Mouse (Mus musculus) liver, embryonic 14.5 days (tissue): ENCODE data around the gene Capza1. TPM values are rescaled to one million over a fixed set of nuclear protein-coding genes. Genes with fewer than 3 reads are reported as not detected.

ENCODE experiments used
- ATAC-seq: fragments of 200-750 bp; cut with Nextera tagmentation; 2 replicates; pipeline ENCODE4 v1.8.0; 2017; ENCODE audit warnings: moderate number of reproducible peaks, mild to moderate bottlenecking, moderate library complexity; ENCODE audit not compliant: insufficient read depth
- DNase-seq, 3 experiments: peaks; one replicate each; pipeline ENCODE4 v3.0.0-alpha.2; 2012 to 2013; ENCODE audit warnings: low read depth in 3 of 3, low spot score in 3 of 3
- H3K27ac ChIP-seq: fragments of 300-500 bp; sonication (generic); 2 replicates; pipeline ENCODE4 v1.5.1; 2014; ENCODE audit warnings: moderate library complexity, mild to moderate bottlenecking, control low read depth, inconsistent platforms
- H3K27me3 ChIP-seq: fragments of 300-500 bp; sonication (generic); 2 replicates; pipeline ENCODE4 v1.6.1; 2014; ENCODE audit warnings: mild to moderate bottlenecking, low read length, moderate library complexity; ENCODE audit not compliant: control insufficient read depth, insufficient read depth
- H3K36me3 ChIP-seq: fragments of 300-500 bp; sonication (generic); replicated peaks from 2 replicates; pipeline ENCODE4 v1.6.1; 2014; ENCODE audit warnings: low read depth; ENCODE audit not compliant: control insufficient read depth, insufficient read depth
- H3K4me1 ChIP-seq, 2 experiments: fragments of 200-500 bp in 1 of 2; fragments of 300-500 bp in 1 of 2; sonication (generic) in 1 of 2; replicated peaks; 2 replicates each; pipeline ENCODE4 v1.6.1; 2012 to 2014; ENCODE audit warnings: antibody characterized with exemption in 1 of 2, inconsistent platforms in 1 of 2, low read length in 1 of 2; ENCODE audit not compliant: control insufficient read depth in 2 of 2, insufficient read depth in 2 of 2
- H3K4me2 ChIP-seq: fragments of 300-500 bp; sonication (generic); 2 replicates; pipeline ENCODE4 v1.6.1; 2014; ENCODE audit warnings: low read depth, mild to moderate bottlenecking, control low read depth, moderate library complexity
- H3K4me3 ChIP-seq, 2 experiments: fragments of 200-500 bp in 1 of 2; fragments of 300-500 bp in 1 of 2; sonication (generic) in 1 of 2; 2 replicates each; pipeline ENCODE4 v1.5.1; 2012 to 2014; ENCODE audit warnings: low read depth in 2 of 2, low read length in 2 of 2, mild to moderate bottlenecking in 2 of 2, control low read depth in 1 of 2, inconsistent platforms in 1 of 2, moderate library complexity in 1 of 2; ENCODE audit not compliant: insufficient read depth in 1 of 2
- H3K9ac ChIP-seq: fragments of 300-500 bp; sonication (generic); replicated peaks from 2 replicates; pipeline ENCODE4 v1.6.1; 2014; ENCODE audit warnings: mild to moderate bottlenecking, control low read depth, moderate library complexity
- H3K9me3 ChIP-seq: fragments of 300-500 bp; sonication (generic); 2 replicates; pipeline ENCODE4 v1.6.1; 2016; ENCODE audit warnings: low read length, mixed read lengths; ENCODE audit not compliant: control insufficient read depth
- CTCF ChIP-seq: IDR thresholded peaks from 2 replicates; pipeline ENCODE4 v1.5.1; 2016; ENCODE audit warnings: antibody characterized with exemption, low read depth, control low read depth
- EP300 ChIP-seq: IDR thresholded peaks from 2 replicates; pipeline ENCODE4 v1.6.1; 2016; ENCODE audit warnings: antibody characterized with exemption, low read depth
- WGBS: fragments of 180-500 bp; shearing (Covaris S2); extraction: QIAGEN DNeasy Blood & Tissue Kit; methylation state at CpG from one replicate; pipeline ENCODE4 v1.1.7; 2014; ENCODE audit not compliant: insufficient replicate concordance; 5-methylcytosine and 5-hydroxymethylcytosine counted together
- polyA plus RNA-seq, 2 experiments: library from polyadenylated mRNA; depleted of rRNA in 1 of 2; stranded (reverse) in 1 of 2; unstranded in 1 of 2; fragments of >200 nt; fragmentation: Nextera tagmentation in 1 of 2; extraction: Ambion mirVana in 1 of 2; gene quantifications; 2 replicates each; pipeline versions ENCODE4 v1.2.1 to v1.2.3; 2012 to 2014

Capza1 gene
- polyA plus RNA-seq, 2 experiments = 30.4 to 84.0 TPM

DNA sequence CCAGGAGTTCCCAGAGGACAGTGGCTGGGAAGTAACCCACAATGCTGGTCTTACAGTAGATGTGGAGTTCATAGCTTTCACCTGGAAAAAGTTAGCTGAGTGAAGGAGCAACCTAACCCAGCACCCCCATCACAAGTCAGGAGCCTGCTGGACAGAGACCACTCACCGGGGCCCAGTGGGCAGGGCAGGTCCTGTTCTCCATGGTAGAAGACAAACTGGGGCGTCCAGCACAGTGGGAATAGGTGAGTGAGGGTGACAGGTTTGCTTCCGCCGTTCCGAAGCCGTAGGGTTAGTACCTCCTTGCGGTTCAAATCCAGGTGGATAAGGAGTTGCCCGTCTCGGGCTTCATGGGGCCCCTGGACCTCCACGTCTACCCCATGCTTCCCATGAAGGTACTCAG, 60.0 kb downstream of the Capza1 start:
- H3K4me1 ChIP-seq = no peaks in the 10 kb centered on the region
- H3K4me2 ChIP-seq = no peak overlapping the region
- no peak for DNase-seq
- H3K9me3 ChIP-seq = no peaks in the 10 kb centered on the region
- no peak overlapping the region for H3K27ac ChIP-seq
- WGBS = 84% methylated on average over 10 of the region's 10 CpGs
- H3K4me3 ChIP-seq = no peak overlapping the region
- no peak for ATAC-seq
- no peak for TF ChIP-seq EP300
- TF ChIP-seq CTCF = no peak
- no peaks in the 10 kb centered on the region for H3K36me3 ChIP-seq
- no peak overlapping the region for H3K9ac ChIP-seq
- no peaks in the 10 kb centered on the region for H3K27me3 ChIP-seq

DNA sequence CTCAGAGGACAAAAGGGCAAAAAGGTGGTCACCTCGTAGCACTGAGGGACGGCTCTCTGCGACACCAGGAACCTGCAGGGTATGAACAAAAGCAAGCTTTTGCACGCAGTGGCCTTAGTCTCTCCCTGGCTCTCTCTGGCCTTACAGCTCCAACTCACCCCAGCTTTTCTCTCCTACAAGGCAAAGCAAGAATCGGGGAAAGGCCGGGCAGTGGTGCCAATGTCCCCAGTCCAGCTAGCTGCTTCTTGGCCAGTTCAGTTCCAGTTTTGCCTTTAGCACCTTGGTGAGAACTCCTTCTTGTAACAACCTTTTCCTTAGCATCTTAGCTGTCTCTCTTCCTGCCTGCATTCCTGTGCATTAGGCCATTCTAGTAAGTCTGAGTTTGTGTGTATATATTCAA, 62.8 kb downstream of the Capza1 start:
- DNase-seq (no peak), ATAC-seq (no peak)
- TF ChIP-seq EP300 = no peak
- TF ChIP-seq CTCF = no peak
- Histone ChIP-seq H3K27ac (no peak overlapping the region), H3K4me1 (no peaks in the 10 kb centered on the region), H3K36me3 (no peaks in the 10 kb centered on the region), H3K9ac (no peak overlapping the region), H3K9me3 (no peaks in the 10 kb centered on the region), H3K4me2 (no peak overlapping the region), H3K4me3 (no peak overlapping the region), H3K27me3 (no peaks in the 10 kb centered on the region)
- 74% methylated on average over 6 of the region's 6 CpGs for WGBS

DNA sequence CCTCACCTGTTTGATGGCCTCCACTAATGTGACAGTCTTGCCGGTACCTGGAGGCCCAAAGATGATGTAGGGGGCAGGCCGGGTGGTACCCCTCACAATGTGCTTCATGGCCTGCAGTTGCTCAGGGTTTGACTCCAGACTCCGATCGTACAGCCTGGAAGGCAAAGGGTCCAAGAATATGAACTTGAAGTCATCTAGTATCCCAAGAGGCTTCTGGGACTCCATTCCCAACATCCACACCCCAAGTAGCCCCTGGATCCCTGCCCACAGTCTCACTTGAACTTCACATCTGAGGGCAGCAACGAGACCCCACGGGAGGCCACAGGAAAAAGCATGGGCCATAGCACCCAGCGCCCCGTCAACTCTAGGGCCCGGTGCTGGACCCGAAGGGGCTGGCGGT, 63.6 kb downstream of the Capza1 start:
- 82% methylated on average over 11 of the region's 11 CpGs for WGBS
- no peaks in the 10 kb centered on the region for H3K27me3 ChIP-seq
- no peak overlapping the region for H3K27ac ChIP-seq
- ATAC-seq = no peak
- no peak for DNase-seq
- H3K4me3 ChIP-seq = no peak overlapping the region
- no peaks in the 10 kb centered on the region for H3K36me3 ChIP-seq
- no peaks in the 10 kb centered on the region for H3K9me3 ChIP-seq
- H3K9ac ChIP-seq = no peak overlapping the region
- H3K4me2 ChIP-seq = no peak overlapping the region
- H3K4me1 ChIP-seq = no peaks in the 10 kb centered on the region
- no peak for TF ChIP-seq CTCF
- TF ChIP-seq EP300 = no peak

DNA sequence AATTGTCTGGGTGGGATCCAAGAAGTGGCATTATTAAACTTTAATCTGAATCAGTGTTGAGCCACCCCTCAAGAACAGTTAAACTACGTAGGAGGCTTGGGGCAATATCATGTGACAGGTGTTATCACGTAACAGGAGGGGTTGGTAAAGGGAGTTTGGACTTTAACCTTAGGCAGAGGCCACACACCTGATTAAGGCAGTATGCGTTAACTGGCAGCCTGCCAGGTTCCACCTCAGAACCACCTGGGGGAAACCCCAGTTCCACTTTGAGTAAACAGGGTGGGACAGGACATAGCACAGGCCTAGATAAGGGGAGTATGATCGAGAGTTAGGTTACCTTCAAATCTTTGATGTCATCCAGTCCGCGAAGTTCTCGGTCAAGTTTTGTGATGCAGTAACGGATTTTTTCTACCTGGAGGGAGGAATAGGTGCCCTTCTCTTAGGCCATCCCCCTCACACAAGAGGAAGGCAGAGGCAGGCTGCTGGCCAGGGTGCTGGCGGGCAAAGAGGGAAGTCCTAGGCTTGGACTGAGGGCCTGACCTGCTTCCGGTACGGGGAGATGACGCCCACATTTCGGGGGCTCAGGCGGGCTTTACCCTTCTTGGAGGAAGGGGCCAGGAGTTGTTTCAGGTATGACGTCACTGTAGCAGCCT, 67.7 kb downstream of the Capza1 start:
- WGBS = 64% methylated on average over 15 of the region's 15 CpGs
- H3K4me2 ChIP-seq = no peak overlapping the region
- peak in 1 of 3 experiments; percentile 51 for DNase-seq
- H3K4me3 ChIP-seq = no peak overlapping the region
- H3K4me1 ChIP-seq = peaks cover 0 to 10% of the 10 kb centered on the region in 2 experiments; a peak in 2 of 4 replicates
- no peak for TF ChIP-seq EP300
- TF ChIP-seq CTCF = no peak
- H3K36me3 ChIP-seq = no peaks in the 10 kb centered on the region
- no peaks in the 10 kb centered on the region for H3K27me3 ChIP-seq
- peak; percentile 63; the same call in 1 of the 2 replicates for ATAC-seq
- no peak overlapping the region for H3K9ac ChIP-seq
- H3K9me3 ChIP-seq = no peaks in the 10 kb centered on the region
- no peak overlapping the region for H3K27ac ChIP-seq

DNA sequence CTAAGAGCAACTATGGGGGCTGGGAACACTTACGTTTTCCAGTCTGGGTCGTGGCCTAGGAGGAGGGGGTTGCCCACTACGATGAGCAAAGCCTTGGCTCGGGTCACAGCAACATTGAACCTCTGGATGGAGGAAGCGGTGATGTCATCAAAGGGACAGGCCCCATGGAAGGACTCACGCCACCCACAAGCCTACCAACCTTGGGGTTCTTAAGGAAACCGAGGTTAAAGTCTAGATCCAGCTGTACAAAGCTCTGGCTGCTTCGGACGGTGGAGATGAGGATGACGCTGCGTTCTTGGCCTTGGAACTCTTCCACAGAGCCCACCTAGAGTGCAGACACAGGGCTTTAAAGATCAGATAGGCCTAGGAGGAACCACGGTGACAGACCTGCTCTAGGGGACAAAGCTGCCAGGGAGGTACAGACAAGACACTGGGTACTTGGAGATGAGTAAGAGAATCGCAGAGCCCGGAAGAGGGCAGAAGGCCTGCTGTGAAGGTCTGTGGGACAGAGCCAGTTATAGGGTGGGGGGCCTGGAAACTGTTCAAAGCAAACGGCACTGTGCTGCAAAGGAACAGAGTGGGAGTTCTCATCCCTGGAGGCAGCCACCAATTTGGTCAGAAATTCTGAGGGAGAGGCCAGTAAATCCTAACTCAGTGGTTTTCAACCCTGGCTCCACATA, 68.5 kb downstream of the Capza1 start:
- Histone ChIP-seq H3K4me3 (no peak overlapping the region), H3K9me3 (no peaks in the 10 kb centered on the region), H3K27ac (no peak overlapping the region), H3K4me2 (no peak overlapping the region), H3K4me1 (peaks cover 0 to 10% of the 10 kb centered on the region in 2 experiments; a peak in 2 of 4 replicates), H3K36me3 (no peaks in the 10 kb centered on the region), H3K27me3 (no peaks in the 10 kb centered on the region), H3K9ac (no peak overlapping the region)
- WGBS = 66% methylated on average over 15 of the region's 15 CpGs
- no peak for TF ChIP-seq EP300
- TF ChIP-seq CTCF = no peak
- ATAC-seq (no peak), DNase-seq (no peak)
